Mouse (Mus musculus) colon, adult 2 months (tissue): Measurements from ENCODE around the gene Tm4sf1. TPM values are rescaled to one million over a fixed set of nuclear protein-coding genes. Genes with fewer than 3 reads are reported as not detected.

Experiments used
- polyA plus RNA-seq: library from polyadenylated mRNA; depleted of rRNA; stranded (reverse); fragments of >200 nt; gene quantifications from 2 replicates; pipeline ENCODE4 v1.2.3, GENCODE M21; 2012; rRNA removed

Tm4sf1 gene
- polyA plus RNA-seq: 19.9 and 21.4 TPM in 2 replicates

DNA sequence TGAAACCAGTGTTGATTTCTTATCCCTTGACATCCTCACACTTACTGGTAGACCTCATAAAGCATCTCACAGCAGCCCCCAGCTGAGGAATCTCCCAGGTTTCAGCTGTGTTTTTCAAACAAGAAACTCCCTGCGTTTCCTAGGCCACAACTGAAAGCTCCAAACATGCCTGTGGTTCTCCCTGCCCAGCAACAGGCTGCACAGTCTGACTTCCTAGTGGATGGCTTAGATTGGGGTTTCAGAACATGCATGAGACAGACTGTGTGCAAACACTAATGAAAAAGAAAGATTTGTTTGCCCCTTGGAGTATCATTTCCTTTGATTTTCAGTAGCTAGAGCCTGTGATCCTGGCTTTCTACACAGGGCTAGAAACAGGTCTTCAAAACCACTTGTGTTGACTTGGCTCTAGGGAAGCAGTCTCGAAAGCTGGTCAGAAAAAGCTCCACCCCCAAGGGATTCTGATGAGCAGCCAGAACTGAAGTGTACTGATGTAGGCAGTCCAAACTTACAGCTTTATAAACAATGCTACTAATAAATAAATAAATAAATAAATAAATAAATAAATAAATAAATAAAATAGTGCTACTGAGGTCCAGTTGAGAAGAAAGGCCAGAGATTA is at the start of gene Tm4sf1:
Gene Tm4sf1 (minus strand): TSS at position 68 of the 619 bp plus-strand sequence.

Other genes with a start within 250 kb of the Tm4sf1 start
- gene Tm4sf4, start 123.3 kb upstream of the Tm4sf1 start, polyA plus RNA-seq: 2.8 and 4.9 TPM in 2 replicates